Mouse (Mus musculus) erythroblast, adult 5-6 weeks (primary cell): ENCODE results near the gene Itpka. TPM values are rescaled to one million over a fixed set of nuclear protein-coding genes. Genes with fewer than 3 reads are reported as not detected.
"Not testable (repeated sequence)": the region's sequence is repeated elsewhere in the genome, so short reads cannot be mapped to it uniquely, and the experiment has no call there.

Source experiments
- ATAC-seq: replicated peaks from 2 replicates; pipeline ENCODE4 v1.8.0; 2016; ENCODE audit warnings: moderate number of reproducible peaks, mild to moderate bottlenecking, moderate TSS enrichment, inconsistent platforms; ENCODE audit not compliant: poor library complexity, low FRiP score, severe bottlenecking
- total RNA-seq, 2 experiments: library from RNA; stranded (forward) in 1 of 2; stranded (reverse) in 1 of 2; fragments of 150-400 nt in 1 of 2; fragments of 200-764, 138-1000 nt in 1 of 2; gene quantifications; 2 replicates each; pipeline versions ENCODE4 v1.2.3 to v1.2.4; 2015 to 2017; ENCODE audit warnings: low replicate concordance in 2 of 2

Itpka gene
- not detected in 2 replicates for total RNA-seq (2015; ENCODE audit: low replicate concordance)
- not detected in 2 replicates for total RNA-seq (2017; ENCODE audit: low replicate concordance)

GRCm38 (mm10) chr2:119741581-119742411 is at the start of gene Itpka:
Gene Itpka, plus strand, starts transcription at chr2:119742337.
- no peak for ATAC-seq

- ATAC-seq = no peak
These were observed 47.3 kb upstream of the Itpka start for GRCm38 (mm10) chr2:119694826-119695225.

GRCm38 (mm10) chr2:119696111-119696510 is 46.0 kb upstream of the Itpka start:
- no peak for ATAC-seq

GRCm38 (mm10) chr2:119698472-119698871 is 43.7 kb upstream of the Itpka start:
- ATAC-seq = no peak

- no peak for ATAC-seq
These were observed 42.2 kb upstream of the Itpka start for GRCm38 (mm10) chr2:119699962-119700361.

- ATAC-seq = no peak
These were observed 39.0 kb upstream of the Itpka start for GRCm38 (mm10) chr2:119703171-119703570.

- no peak for ATAC-seq
These were observed 34.5 kb upstream of the Itpka start for GRCm38 (mm10) chr2:119707676-119708075.

GRCm38 (mm10) chr2:119710011-119710410 is 32.1 kb upstream of the Itpka start:
- no peak for ATAC-seq

GRCm38 (mm10) chr2:119715868-119716267 is 26.3 kb upstream of the Itpka start:
- ATAC-seq = not testable (repeated sequence)

GRCm38 (mm10) chr2:119721070-119721469 is 21.1 kb upstream of the Itpka start:
- no peak for ATAC-seq

- ATAC-seq = no peak; the same call in 1 of the 2 replicates
These were observed 14.2 kb upstream of the Itpka start for GRCm38 (mm10) chr2:119727762-119728416.

- ATAC-seq = no peak
These were observed 11.4 kb upstream of the Itpka start for GRCm38 (mm10) chr2:119730735-119731134.

GRCm38 (mm10) chr2:119737124-119737523 is 5.0 kb upstream of the Itpka start:
- no peak for ATAC-seq

- no peak for ATAC-seq
These were observed 1.6 kb upstream of the Itpka start for GRCm38 (mm10) chr2:119740567-119740966.

- no peak for ATAC-seq
These were observed 481 bp downstream of the Itpka start for GRCm38 (mm10) chr2:119742461-119743175.

GRCm38 (mm10) chr2:119743176-119743807 is 1.2 kb downstream of the Itpka start:
- ATAC-seq = no peak

- ATAC-seq = no peak
These were observed 1.6 kb downstream of the Itpka start for GRCm38 (mm10) chr2:119743808-119744162.

GRCm38 (mm10) chr2:119744163-119745111 is 2.3 kb downstream of the Itpka start:
- ATAC-seq = 0 out of 2 replicates have a peak, but pooled peaks have one; percentile 24

GRCm38 (mm10) chr2:119745281-119745680 is 3.1 kb downstream of the Itpka start:
- ATAC-seq = no peak
